Mouse (Mus musculus) embryonic facial prominence, embryonic 12.5 days (tissue): Measurements from ENCODE around the gene Sbno1. TPM values are rescaled to one million over a fixed set of nuclear protein-coding genes. Genes with fewer than 3 reads are reported as not detected.
"Not testable (repeated sequence)": the region's sequence is repeated elsewhere in the genome, so short reads cannot be mapped to it uniquely, and the experiment has no call there.

ENCODE experiments used
- ATAC-seq: fragments of 200-750 bp; cut with Nextera tagmentation; 2 replicates; pipeline ENCODE4 v1.8.0; 2017; ENCODE audit not compliant: insufficient number of reproducible peaks, insufficient read depth, low FRiP score, low TSS enrichment
- H3K27ac ChIP-seq: fragments of 300-500 bp; sonication (generic); 2 replicates; pipeline ENCODE4 v1.5.1; 2016; ENCODE audit warnings: mild to moderate bottlenecking
- H3K27me3 ChIP-seq: fragments of 300-500 bp; sonication (generic); 2 replicates; pipeline ENCODE4 v1.6.1; 2016; ENCODE audit warnings: mild to moderate bottlenecking, moderate library complexity
- H3K36me3 ChIP-seq: fragments of 300-500 bp; sonication (generic); 2 replicates; pipeline ENCODE4 v1.6.1; 2016; ENCODE audit warnings: mild to moderate bottlenecking
- H3K4me1 ChIP-seq: fragments of 300-500 bp; sonication (generic); 2 replicates; pipeline ENCODE4 v1.6.1; 2016
- H3K4me2 ChIP-seq: fragments of 300-500 bp; sonication (generic); replicated peaks from 2 replicates; pipeline ENCODE4 v1.6.1; 2016; ENCODE audit warnings: mild to moderate bottlenecking, moderate library complexity
- H3K4me3 ChIP-seq: fragments of 300-500 bp; sonication (generic); 2 replicates; pipeline ENCODE4 v1.5.1; 2016; ENCODE audit warnings: mild to moderate bottlenecking
- H3K9ac ChIP-seq: fragments of 300-500 bp; sonication (generic); 2 replicates; pipeline ENCODE4 v1.6.1; 2016; ENCODE audit warnings: mild to moderate bottlenecking, moderate library complexity
- H3K9me3 ChIP-seq: fragments of 300-500 bp; sonication (generic); 2 replicates; pipeline ENCODE4 v1.6.1; 2016; ENCODE audit warnings: mild to moderate bottlenecking, moderate library complexity
- WGBS: fragments of 180-500 bp; shearing (Covaris S2); methylation state at CpG from one replicate; pipeline ENCODE4 v1.1.7; 2016; 5-methylcytosine and 5-hydroxymethylcytosine counted together
- polyA plus RNA-seq: library from polyadenylated mRNA; unstranded; fragments of >200 nt; fragmentation: Nextera tagmentation; extraction: Ambion mirVana; gene quantifications from 2 replicates; pipeline ENCODE4 v1.2.1, GENCODE M21; 2016

The Sbno1 gene
- polyA plus RNA-seq, 1 experiment from 2014 or later: 94.7 TPM

- Histone ChIP-seq H3K27me3 (no peaks in the 10 kb centered on the region), H3K36me3 (peaks cover 40% of the 10 kb centered on the region), H3K27ac (peak overlapping the region; percentile 99), H3K4me2 (peak overlapping the region; percentile 90), H3K9ac (0 out of 2 replicates have a peak overlapping the region, but pooled peaks have one; percentile 100), H3K4me1 (peaks cover 22% of the 10 kb centered on the region), H3K9me3 (no peaks in the 10 kb centered on the region), H3K4me3 (peak overlapping the region; percentile 97; the same call in 1 of the 2 replicates)
- no peak for ATAC-seq
- 93% methylated on average over 2 of the region's 2 CpGs for WGBS
Measured at GRCm38 (mm10) chr5:124350350-124350749, 75.5 kb downstream of the Sbno1 start.

DNA sequence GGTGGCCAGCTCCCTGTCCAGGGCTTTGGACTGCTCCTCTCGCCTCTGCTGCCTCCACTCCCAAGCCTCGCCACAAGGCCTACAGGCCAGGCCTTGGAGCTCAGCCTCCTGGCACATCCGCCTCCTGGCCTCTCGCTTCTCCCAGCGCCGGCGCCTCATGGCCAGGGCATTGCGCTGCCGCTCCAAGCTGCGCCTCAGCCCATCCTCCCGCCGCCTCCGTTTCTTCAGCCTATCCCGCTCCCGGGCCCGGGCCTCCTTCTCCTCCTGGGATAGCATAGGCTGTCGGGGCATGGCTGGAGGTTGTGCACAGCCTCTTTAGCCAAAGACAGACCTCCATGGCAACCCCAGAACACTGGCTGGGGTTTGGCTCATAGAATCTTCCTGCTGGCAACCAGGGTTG is 76.6 kb downstream of the Sbno1 start:
- H3K4me3 ChIP-seq: no peak overlapping the region
- H3K27me3 ChIP-seq: no peaks in the 10 kb centered on the region
- no peak for ATAC-seq
- no peak overlapping the region for H3K9ac ChIP-seq
- no peak overlapping the region for H3K4me2 ChIP-seq
- peaks cover 50% of the 10 kb centered on the region for H3K36me3 ChIP-seq
- 94% methylated on average over 17 of the region's 17 CpGs for WGBS
- H3K4me1 ChIP-seq: peaks cover 22% of the 10 kb centered on the region
- no peaks in the 10 kb centered on the region for H3K9me3 ChIP-seq
- H3K27ac ChIP-seq: no peak overlapping the region

DNA sequence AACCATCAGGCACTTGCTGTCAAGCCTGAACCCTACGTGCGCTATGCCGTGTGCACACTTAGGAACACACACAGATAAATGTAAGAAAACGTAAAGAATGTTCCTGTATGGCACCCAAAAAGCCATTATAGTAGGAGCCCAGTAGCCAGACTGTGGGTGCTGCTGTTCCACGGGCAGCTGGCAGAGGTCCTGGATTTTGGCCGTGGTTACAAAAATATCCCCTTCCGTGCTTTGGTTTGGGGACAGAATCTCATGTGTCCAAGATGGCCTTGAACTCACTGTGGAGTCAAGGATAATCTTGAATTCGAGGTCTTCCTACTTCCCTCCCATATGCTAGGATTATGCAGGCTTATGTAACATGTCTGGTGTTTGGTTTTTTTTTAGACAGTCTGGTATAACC is 82.9 kb downstream of the Sbno1 start:
- no peak for ATAC-seq
- no peak overlapping the region for H3K27ac ChIP-seq
- WGBS: 81% methylated on average over 8 of the region's 8 CpGs
- H3K4me3 ChIP-seq: no peak overlapping the region
- H3K4me1 ChIP-seq: no peaks in the 10 kb centered on the region; the same call in 1 of the 2 replicates
- H3K9ac ChIP-seq: no peak overlapping the region
- peaks cover 26% of the 10 kb centered on the region for H3K36me3 ChIP-seq
- no peaks in the 10 kb centered on the region for H3K9me3 ChIP-seq
- H3K4me2 ChIP-seq: no peak overlapping the region
- no peaks in the 10 kb centered on the region for H3K27me3 ChIP-seq

GRCm38 (mm10) chr5:124341753-124342339 is 84.0 kb downstream of the Sbno1 start:
- ATAC-seq: peak; percentile 16; the same call in 1 of the 2 replicates
- not testable (repeated sequence) for H3K9ac ChIP-seq
- 58% methylated on average over 6 of the region's 6 CpGs for WGBS

DNA sequence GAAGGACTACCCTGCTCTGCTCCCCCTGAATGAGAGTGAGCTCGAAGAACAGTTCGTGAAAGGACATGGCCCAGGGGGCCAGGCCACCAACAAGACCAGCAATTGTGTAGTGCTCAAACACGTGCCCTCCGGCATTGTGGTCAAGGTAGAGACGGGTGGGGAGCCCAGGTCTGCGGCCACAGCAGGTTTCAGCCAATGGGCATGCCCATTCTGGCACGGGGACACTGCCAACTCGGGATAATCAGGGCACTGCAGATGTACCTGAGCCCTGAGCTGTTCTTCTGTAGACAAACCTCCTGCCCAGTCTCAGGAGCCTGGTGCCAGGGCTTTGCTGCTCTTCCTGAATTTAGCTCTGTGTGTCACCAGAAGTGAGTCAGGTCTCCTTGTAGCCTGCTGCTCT is 87.0 kb downstream of the Sbno1 start:
- Histone ChIP-seq H3K4me2 (no peak overlapping the region), H3K27me3 (no peaks in the 10 kb centered on the region), H3K9me3 (no peaks in the 10 kb centered on the region), H3K9ac (no peak overlapping the region), H3K4me1 (no peaks in the 10 kb centered on the region; the same call in 1 of the 2 replicates), H3K4me3 (no peak overlapping the region), H3K27ac (peak overlapping the region; percentile 30; the same call in 1 of the 2 replicates), H3K36me3 (0 out of 2 replicates have a peak, but pooled peaks cover under 1% of the 10 kb centered on the region)
- ATAC-seq: no peak
- 86% methylated on average over 8 of the region's 8 CpGs for WGBS

More at GRCm38 (mm10) chr5:124341753-124342339, 84.0 kb downstream of the Sbno1 start:
- H3K36me3 ChIP-seq: peaks cover 23% of the 10 kb centered on the region
- H3K27me3 ChIP-seq, H3K4me3 ChIP-seq, H3K27ac ChIP-seq, H3K4me2 ChIP-seq, H3K9me3 ChIP-seq, H3K4me1 ChIP-seq: not testable (repeated sequence)

DNA sequence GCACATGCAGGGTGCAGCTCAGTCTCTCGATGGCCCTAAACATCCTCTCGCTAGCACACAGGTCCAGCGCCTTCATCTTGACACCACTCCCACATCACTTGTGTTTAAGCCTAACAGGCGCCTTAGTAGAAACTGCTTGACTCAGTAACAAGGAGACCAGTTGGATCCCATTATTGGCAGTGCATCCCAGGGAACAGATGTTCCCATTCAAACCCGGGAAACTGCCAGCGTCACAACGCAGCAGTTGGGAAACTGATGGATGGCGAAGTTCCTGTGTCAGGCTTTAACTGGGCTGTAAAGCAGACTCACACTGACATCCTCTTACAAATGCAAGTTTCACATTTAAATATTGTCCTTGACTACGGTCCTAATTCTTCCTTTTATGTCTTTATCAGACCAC is 87.9 kb downstream of the Sbno1 start:
- no peaks in the 10 kb centered on the region for H3K27me3 ChIP-seq
- no peak for ATAC-seq
- H3K36me3 ChIP-seq: no peaks in the 10 kb centered on the region
- H3K4me2 ChIP-seq: no peak overlapping the region
- no peaks in the 10 kb centered on the region; the same call in 1 of the 2 replicates for H3K4me1 ChIP-seq
- no peak overlapping the region for H3K4me3 ChIP-seq
- no peak overlapping the region for H3K9ac ChIP-seq
- 0 out of 2 replicates have a peak overlapping the region, but pooled peaks have one; percentile 6 for H3K27ac ChIP-seq
- 59% methylated on average over 9 of the region's 9 CpGs for WGBS
- no peaks in the 10 kb centered on the region for H3K9me3 ChIP-seq

GRCm38 (mm10) chr5:124337103-124337502 is 88.7 kb downstream of the Sbno1 start:
- Histone ChIP-seq H3K4me3 (no peak overlapping the region), H3K36me3 (no peaks in the 10 kb centered on the region), H3K4me2 (no peak overlapping the region), H3K9ac (no peak overlapping the region), H3K4me1 (no peaks in the 10 kb centered on the region; the same call in 1 of the 2 replicates), H3K9me3 (no peaks in the 10 kb centered on the region), H3K27ac (no peak overlapping the region), H3K27me3 (no peaks in the 10 kb centered on the region)
- ATAC-seq: no peak
- WGBS: 87% methylated on average over 9 of the region's 9 CpGs

- ATAC-seq: no peak
- WGBS: 45% methylated on average over 6 of the region's 6 CpGs
- H3K9ac ChIP-seq: no peak overlapping the region
Measured at GRCm38 (mm10) chr5:124334392-124334791, 91.4 kb downstream of the Sbno1 start.

GRCm38 (mm10) chr5:124330086-124330485 is 95.7 kb downstream of the Sbno1 start:
- no peak overlapping the region for H3K4me3 ChIP-seq
- H3K27ac ChIP-seq: no peak overlapping the region
- peaks cover 13% of the 10 kb centered on the region for H3K4me1 ChIP-seq
- ATAC-seq: no peak
- H3K36me3 ChIP-seq: no peaks in the 10 kb centered on the region
- no peaks in the 10 kb centered on the region for H3K9me3 ChIP-seq
- 89% methylated on average over 6 of the region's 6 CpGs for WGBS
- no peak overlapping the region for H3K4me2 ChIP-seq
- H3K9ac ChIP-seq: no peak overlapping the region
- no peaks in the 10 kb centered on the region for H3K27me3 ChIP-seq

More at GRCm38 (mm10) chr5:124334392-124334791, 91.4 kb downstream of the Sbno1 start:
- Histone ChIP-seq H3K4me1 (no peaks in the 10 kb centered on the region; the same call in 1 of the 2 replicates), H3K9me3 (no peaks in the 10 kb centered on the region), H3K4me2 (no peak overlapping the region), H3K27me3 (no peaks in the 10 kb centered on the region), H3K4me3 (no peak overlapping the region), H3K27ac (peak overlapping the region; percentile 65), H3K36me3 (no peaks in the 10 kb centered on the region)

DNA sequence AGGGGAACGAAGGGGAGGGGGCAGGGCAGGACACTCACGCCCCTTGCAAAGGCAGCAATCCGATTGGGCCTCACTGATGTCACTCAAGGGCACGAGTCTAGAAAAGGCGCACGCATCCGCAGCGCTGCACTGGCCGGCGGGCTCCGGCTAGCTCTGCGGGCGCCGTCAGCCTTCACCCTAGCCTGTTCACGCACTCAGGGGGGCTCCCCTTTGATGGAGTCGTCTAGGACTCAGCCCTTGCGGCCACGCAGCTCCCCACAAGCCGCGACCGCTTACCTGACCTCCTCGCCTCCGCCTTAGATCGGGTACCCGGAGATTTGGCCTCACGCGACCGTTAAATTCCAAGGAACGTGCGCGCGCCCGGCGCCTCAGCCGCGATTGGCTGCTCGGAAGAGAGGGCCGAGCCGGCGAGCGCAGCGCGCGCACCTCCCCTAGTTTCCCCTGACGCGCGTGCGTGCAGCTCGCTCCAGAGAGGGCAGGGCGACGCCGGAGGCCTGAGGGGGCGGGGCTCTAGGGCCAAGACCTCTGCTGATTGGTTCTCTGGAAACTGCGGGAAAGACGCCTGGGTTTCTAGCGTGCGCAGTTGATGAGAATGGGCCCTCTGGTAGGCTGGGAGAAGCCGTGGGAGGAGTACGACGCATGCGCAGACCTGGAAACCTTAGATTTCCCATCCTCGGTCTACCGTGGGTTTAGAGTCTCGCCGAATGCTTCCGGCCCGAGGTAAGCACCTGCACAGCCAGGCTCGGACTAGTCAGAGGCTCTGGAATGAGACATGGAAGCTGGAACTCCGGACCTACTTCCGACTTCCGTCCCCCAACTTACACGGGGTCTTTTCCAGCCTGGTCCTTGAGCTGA is 98.1 kb downstream of the Sbno1 start, which contains the start of the genes Mphosph9 and 2810006K23Rik:
Mphosph9 (minus strand) TSS at position 463 of the 855 bp plus-strand sequence.
2810006K23Rik (plus strand) TSS at position 580 of the 855 bp plus-strand sequence.
- WGBS: under 1% methylated on average over 72 of the region's 72 CpGs
- H3K4me1 ChIP-seq: peaks cover 13% of the 10 kb centered on the region
- H3K36me3 ChIP-seq: no peaks in the 10 kb centered on the region
- peak within 1 kb of the TSS; percentile 68 for H3K9ac ChIP-seq
- H3K27me3 ChIP-seq: no peaks in the 10 kb centered on the region
- peak within 1 kb of the TSS; percentile 86 for H3K4me2 ChIP-seq
- no peaks in the 10 kb centered on the region for H3K9me3 ChIP-seq
- H3K27ac ChIP-seq: peak within 1 kb of the TSS; percentile 97
- peak; percentile 96 for ATAC-seq
- H3K4me3 ChIP-seq: peak within 1 kb of the TSS; percentile 61

- H3K4me1 ChIP-seq: peaks cover 13% of the 10 kb centered on the region
- peak overlapping the region; percentile 97 for H3K27ac ChIP-seq
- ATAC-seq: no peak
- peak overlapping the region; percentile 61 for H3K4me3 ChIP-seq
- H3K9ac ChIP-seq: peak overlapping the region; percentile 64
- peak overlapping the region; percentile 86 for H3K4me2 ChIP-seq
- no peaks in the 10 kb centered on the region for H3K9me3 ChIP-seq
- H3K36me3 ChIP-seq: peaks cover under 1% of the 10 kb centered on the region; the same call in 1 of the 2 replicates
- WGBS: 4% methylated on average over 8 of the region's 8 CpGs
- H3K27me3 ChIP-seq: no peaks in the 10 kb centered on the region
Measured at GRCm38 (mm10) chr5:124326829-124327228, 99.0 kb downstream of the Sbno1 start.
